Mouse (Mus musculus): ENCODE measurements around the gene Cdh4. TPM values are rescaled to one million over a fixed set of nuclear protein-coding genes. Genes with fewer than 3 reads are reported as not detected.

Cdh4 gene
- polyA plus RNA-seq, 1 experiment from 2014 or later, result 8.8 TPM

DNA sequence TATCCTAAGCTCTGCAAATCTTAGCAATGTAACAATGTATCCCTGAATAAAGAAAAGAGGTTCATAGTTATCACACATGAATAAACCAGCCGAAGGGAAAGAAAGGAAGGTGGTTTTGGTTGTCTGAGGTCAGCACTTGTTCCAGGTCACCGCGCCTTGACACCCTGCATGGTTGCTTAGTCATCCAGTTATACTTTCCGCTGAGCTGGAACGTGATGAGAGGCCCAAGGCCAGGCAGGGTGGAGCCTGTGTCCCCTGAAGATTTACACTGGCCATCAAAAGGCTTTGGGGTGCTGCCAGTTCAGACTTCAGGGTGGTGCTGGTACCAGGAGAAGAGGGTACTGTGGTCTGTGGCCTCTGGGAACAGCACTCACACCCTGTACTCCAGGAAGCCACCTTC, 105.4 kb downstream of the Cdh4 start:
- Histone ChIP-seq H3K9me3 (no peaks in the 10 kb centered on the region), H3K9ac (no peak overlapping the region), H3K4me2 (no peak overlapping the region), H3K36me3 (no peaks in the 10 kb centered on the region), H3K4me1 (no peaks in the 10 kb centered on the region), H3K4me3 (no peak overlapping the region), H3K27ac (no peak overlapping the region), H3K27me3 (no peaks in the 10 kb centered on the region)
- WGBS, result 79% methylated on average over 5 of the region's 5 CpGs
- no peak for ATAC-seq (ENCODE audit: insufficient number of reproducible peaks, low FRiP score, low TSS enrichment, low read depth)

DNA sequence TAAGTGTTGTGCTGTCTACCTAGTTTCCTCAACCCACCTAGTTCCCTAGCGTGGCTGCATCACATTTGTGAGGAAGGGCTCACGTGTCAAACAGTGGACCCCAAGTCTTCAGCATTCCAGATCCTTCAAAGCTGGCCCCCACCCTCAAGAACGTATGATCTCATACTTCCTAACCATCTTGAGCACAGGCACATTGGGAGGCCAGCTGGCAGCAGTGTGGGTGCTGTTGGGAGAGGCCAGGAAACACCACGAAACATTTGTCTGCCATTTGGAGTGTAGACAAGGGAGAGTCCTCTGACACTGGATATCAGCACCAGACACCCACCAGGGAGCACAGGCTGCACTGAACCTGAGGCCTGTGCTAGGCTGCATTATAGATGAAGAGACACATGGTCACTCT, 113.7 kb downstream of the Cdh4 start:
- Histone ChIP-seq H3K9ac (no peak overlapping the region), H3K27ac (no peak overlapping the region), H3K27me3 (0 out of 2 replicates have a peak, but pooled peaks cover 2% of the 10 kb centered on the region), H3K4me2 (no peak overlapping the region), H3K36me3 (no peaks in the 10 kb centered on the region), H3K4me3 (no peak overlapping the region), H3K9me3 (no peaks in the 10 kb centered on the region), H3K4me1 (no peaks in the 10 kb centered on the region)
- no peak for ATAC-seq (ENCODE audit: insufficient number of reproducible peaks, low FRiP score, low TSS enrichment, low read depth)
- 64% methylated on average over 4 of the region's 4 CpGs for WGBS

DNA sequence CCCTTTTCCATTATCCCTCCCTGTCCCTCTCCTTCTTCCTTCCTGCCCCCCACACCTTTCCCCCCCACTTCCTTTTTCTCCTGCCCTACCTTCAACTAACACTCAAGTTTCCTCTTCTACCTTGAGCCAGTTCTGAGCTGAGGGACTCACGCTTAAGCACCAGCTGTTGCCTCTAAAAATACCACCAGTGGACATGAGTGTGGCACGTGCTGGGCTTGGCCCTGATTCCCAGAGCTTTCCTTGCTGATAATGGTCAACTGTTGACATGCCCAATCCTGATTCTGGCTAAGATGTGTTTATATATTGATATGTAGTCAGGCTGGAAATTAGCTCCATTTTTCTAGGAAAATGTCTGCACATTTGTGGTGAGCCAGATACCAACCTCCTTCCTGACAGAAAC, 120.1 kb downstream of the Cdh4 start:
- Histone ChIP-seq H3K36me3 (no peaks in the 10 kb centered on the region), H3K27ac (no peak overlapping the region), H3K4me3 (no peak overlapping the region), H3K4me1 (no peaks in the 10 kb centered on the region), H3K9me3 (no peaks in the 10 kb centered on the region), H3K27me3 (peaks cover 13% of the 10 kb centered on the region; the same call in 1 of the 2 replicates), H3K4me2 (no peak overlapping the region), H3K9ac (no peak overlapping the region)
- ATAC-seq (ENCODE audit: insufficient number of reproducible peaks, low FRiP score, low TSS enrichment, low read depth), result no peak
- WGBS, result 59% methylated on average over 2 of the region's 2 CpGs

GRCm38 (mm10) chr2:179565611-179566010, 123.4 kb downstream of the Cdh4 start:
- no peaks in the 10 kb centered on the region for H3K36me3 ChIP-seq
- H3K27me3 ChIP-seq, result peaks cover 10% of the 10 kb centered on the region; the same call in 1 of the 2 replicates
- no peak overlapping the region for H3K4me2 ChIP-seq
- no peaks in the 10 kb centered on the region for H3K9me3 ChIP-seq
- H3K9ac ChIP-seq, result no peak overlapping the region
- 7% methylated on average over 12 of the region's 12 CpGs for WGBS
- ATAC-seq (ENCODE audit: insufficient number of reproducible peaks, low FRiP score, low TSS enrichment, low read depth), result no peak
- no peak overlapping the region for H3K27ac ChIP-seq
- no peak overlapping the region for H3K4me3 ChIP-seq
- H3K4me1 ChIP-seq, result 0 out of 2 replicates have a peak, but pooled peaks cover 3% of the 10 kb centered on the region

DNA sequence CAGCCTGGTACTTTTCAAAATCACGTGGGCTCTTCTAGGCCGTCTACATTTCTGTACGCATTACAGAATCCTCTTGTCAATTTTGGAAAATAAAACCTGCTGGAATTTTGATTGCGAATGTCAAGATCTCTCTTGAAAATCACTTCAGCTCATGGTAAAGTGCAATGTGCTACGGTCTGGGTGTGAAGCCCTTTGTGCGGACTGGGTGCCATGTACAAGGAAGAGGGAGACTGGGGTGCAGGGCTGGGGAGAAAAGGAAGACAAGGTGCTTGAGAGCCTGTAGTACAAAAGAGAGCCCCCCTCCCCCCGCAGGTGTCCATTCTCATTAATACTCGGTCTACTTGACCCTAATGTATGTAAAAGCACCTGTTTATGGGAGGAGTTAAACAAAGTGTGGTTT, 125.7 kb downstream of the Cdh4 start:
- 0 out of 2 replicates have a peak, but pooled peaks cover 3% of the 10 kb centered on the region for H3K4me1 ChIP-seq
- no peak overlapping the region for H3K27ac ChIP-seq
- H3K4me3 ChIP-seq, result no peak overlapping the region
- no peaks in the 10 kb centered on the region for H3K9me3 ChIP-seq
- H3K36me3 ChIP-seq, result no peaks in the 10 kb centered on the region
- peaks cover 10% of the 10 kb centered on the region; the same call in 1 of the 2 replicates for H3K27me3 ChIP-seq
- no peak for ATAC-seq (ENCODE audit: insufficient number of reproducible peaks, low FRiP score, low TSS enrichment, low read depth)
- 93% methylated on average over 8 of the region's 8 CpGs for WGBS
- H3K4me2 ChIP-seq, result no peak overlapping the region
- H3K9ac ChIP-seq, result no peak overlapping the region

GRCm38 (mm10) chr2:179569171-179569570, 126.9 kb downstream of the Cdh4 start:
- WGBS, result 17% methylated on average over 10 of the region's 10 CpGs
- Histone ChIP-seq H3K9ac (no peak overlapping the region), H3K9me3 (no peaks in the 10 kb centered on the region), H3K27ac (no peak overlapping the region), H3K4me2 (no peak overlapping the region), H3K4me3 (no peak overlapping the region), H3K27me3 (peaks cover 8% of the 10 kb centered on the region; the same call in 1 of the 2 replicates), H3K36me3 (no peaks in the 10 kb centered on the region), H3K4me1 (peaks cover 7% of the 10 kb centered on the region; the same call in 1 of the 2 replicates)
- ATAC-seq (ENCODE audit: insufficient number of reproducible peaks, low FRiP score, low TSS enrichment, low read depth), result no peak

DNA sequence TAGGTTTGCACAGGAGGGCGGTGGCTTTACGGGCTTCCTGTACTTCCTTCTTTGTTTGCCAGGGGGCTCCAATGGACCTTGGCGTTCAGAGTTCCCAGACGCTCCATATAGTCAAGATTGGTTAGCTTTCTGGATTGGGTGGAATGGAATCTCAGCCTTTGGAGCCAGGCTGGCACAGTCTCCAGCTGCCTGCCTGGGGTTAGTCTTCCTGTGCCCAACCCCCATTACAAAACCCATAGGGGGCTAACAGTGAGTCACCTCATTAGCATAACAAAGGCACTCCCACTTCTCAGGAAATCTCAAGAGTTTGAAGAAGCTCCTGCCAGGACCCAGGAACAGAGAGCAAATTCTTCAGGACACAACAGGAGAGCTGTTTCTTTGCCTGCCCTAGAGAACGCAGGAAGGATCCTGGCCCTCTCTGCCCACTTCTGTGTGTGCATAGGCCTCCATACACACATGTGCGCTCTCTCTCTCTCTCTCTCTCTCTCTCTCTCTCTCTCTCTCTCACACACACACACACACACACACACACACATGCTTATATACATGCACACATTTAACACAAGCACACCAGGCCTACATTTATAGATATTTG, 129.0 kb downstream of the Cdh4 start:
- no peak overlapping the region for H3K4me3 ChIP-seq
- no peak overlapping the region for H3K4me2 ChIP-seq
- no peaks in the 10 kb centered on the region for H3K9me3 ChIP-seq
- H3K36me3 ChIP-seq, result no peaks in the 10 kb centered on the region
- 41% methylated on average over 6 of the region's 6 CpGs for WGBS
- ATAC-seq (ENCODE audit: insufficient number of reproducible peaks, low FRiP score, low TSS enrichment, low read depth), result no peak
- no peaks in the 10 kb centered on the region for H3K27me3 ChIP-seq
- peaks cover 7% of the 10 kb centered on the region; the same call in 1 of the 2 replicates for H3K4me1 ChIP-seq
- no peak overlapping the region for H3K27ac ChIP-seq
- no peak overlapping the region for H3K9ac ChIP-seq

- H3K4me3 ChIP-seq, result no peak overlapping the region
- 36% methylated on average over 11 of the region's 11 CpGs for WGBS
- H3K9me3 ChIP-seq, result no peaks in the 10 kb centered on the region
Measured at GRCm38 (mm10) chr2:179573331-179573730, 131.1 kb downstream of the Cdh4 start.

GRCm38 (mm10) chr2:179573786-179574185, 131.6 kb downstream of the Cdh4 start:
- WGBS, result 48% methylated on average over 6 of the region's 6 CpGs

More at GRCm38 (mm10) chr2:179573331-179573730, 131.1 kb downstream of the Cdh4 start:
- Histone ChIP-seq H3K9ac (no peak overlapping the region), H3K27ac (no peak overlapping the region), H3K27me3 (no peaks in the 10 kb centered on the region), H3K4me1 (peaks cover 7% of the 10 kb centered on the region; the same call in 1 of the 2 replicates), H3K36me3 (no peaks in the 10 kb centered on the region), H3K4me2 (no peak overlapping the region)
- ATAC-seq (ENCODE audit: insufficient number of reproducible peaks, low FRiP score, low TSS enrichment, low read depth), result no peak

GRCm38 (mm10) chr2:179575585-179575984, 133.4 kb downstream of the Cdh4 start:
- Histone ChIP-seq H3K4me2 (no peak overlapping the region), H3K27ac (no peak overlapping the region), H3K9me3 (no peaks in the 10 kb centered on the region), H3K9ac (no peak overlapping the region), H3K36me3 (no peaks in the 10 kb centered on the region), H3K4me1 (peaks cover 4% of the 10 kb centered on the region; the same call in 1 of the 2 replicates), H3K27me3 (no peaks in the 10 kb centered on the region), H3K4me3 (no peak overlapping the region)
- WGBS, result 83% methylated on average over 7 of the region's 7 CpGs
- ATAC-seq (ENCODE audit: insufficient number of reproducible peaks, low FRiP score, low TSS enrichment, low read depth), result no peak

More at GRCm38 (mm10) chr2:179573786-179574185, 131.6 kb downstream of the Cdh4 start:
- H3K9me3 ChIP-seq, result no peaks in the 10 kb centered on the region
- H3K27ac ChIP-seq, result no peak overlapping the region
- no peak overlapping the region for H3K4me3 ChIP-seq
- no peak for ATAC-seq (ENCODE audit: insufficient number of reproducible peaks, low FRiP score, low TSS enrichment, low read depth)
- H3K4me2 ChIP-seq, result no peak overlapping the region
- H3K27me3 ChIP-seq, result no peaks in the 10 kb centered on the region
- peaks cover 7% of the 10 kb centered on the region; the same call in 1 of the 2 replicates for H3K4me1 ChIP-seq
- no peak overlapping the region for H3K9ac ChIP-seq
- H3K36me3 ChIP-seq, result no peaks in the 10 kb centered on the region

GRCm38 (mm10) chr2:179576221-179576620, 134.0 kb downstream of the Cdh4 start:
- Histone ChIP-seq H3K4me2 (no peak overlapping the region), H3K9ac (no peak overlapping the region), H3K9me3 (no peaks in the 10 kb centered on the region), H3K27me3 (no peaks in the 10 kb centered on the region), H3K36me3 (no peaks in the 10 kb centered on the region), H3K4me1 (peaks cover 4% of the 10 kb centered on the region; the same call in 1 of the 2 replicates), H3K4me3 (no peak overlapping the region), H3K27ac (no peak overlapping the region)
- ATAC-seq (ENCODE audit: insufficient number of reproducible peaks, low FRiP score, low TSS enrichment, low read depth), result no peak
- WGBS, result 78% methylated on average over 1 of the region's 1 CpGs

GRCm38 (mm10) chr2:179578329-179578728, 136.1 kb downstream of the Cdh4 start:
- no peaks in the 10 kb centered on the region for H3K36me3 ChIP-seq
- H3K4me3 ChIP-seq, result no peak overlapping the region
- H3K27me3 ChIP-seq, result no peaks in the 10 kb centered on the region
- ATAC-seq (ENCODE audit: insufficient number of reproducible peaks, low FRiP score, low TSS enrichment, low read depth), result no peak
- no peaks in the 10 kb centered on the region for H3K9me3 ChIP-seq
- 76% methylated on average over 3 of the region's 3 CpGs for WGBS
- no peak overlapping the region for H3K27ac ChIP-seq
- no peak overlapping the region for H3K9ac ChIP-seq
- H3K4me2 ChIP-seq, result no peak overlapping the region
- 0 out of 2 replicates have a peak, but pooled peaks cover 4% of the 10 kb centered on the region for H3K4me1 ChIP-seq
